Mouse (Mus musculus) liver, postnatal 0 days (tissue): Measurements from ENCODE around the gene Tuba1c.

Experiments used
- CTCF ChIP-seq: sonication (generic); IDR thresholded peaks from 2 replicates; pipeline ENCODE4 v1.5.1; 2016; ENCODE audit warnings: antibody characterized with exemption, low read depth
- EP300 ChIP-seq: IDR thresholded peaks from 2 replicates; pipeline ENCODE4 v1.6.1; 2016; ENCODE audit warnings: antibody characterized with exemption, low read depth, mild to moderate bottlenecking

DNA sequence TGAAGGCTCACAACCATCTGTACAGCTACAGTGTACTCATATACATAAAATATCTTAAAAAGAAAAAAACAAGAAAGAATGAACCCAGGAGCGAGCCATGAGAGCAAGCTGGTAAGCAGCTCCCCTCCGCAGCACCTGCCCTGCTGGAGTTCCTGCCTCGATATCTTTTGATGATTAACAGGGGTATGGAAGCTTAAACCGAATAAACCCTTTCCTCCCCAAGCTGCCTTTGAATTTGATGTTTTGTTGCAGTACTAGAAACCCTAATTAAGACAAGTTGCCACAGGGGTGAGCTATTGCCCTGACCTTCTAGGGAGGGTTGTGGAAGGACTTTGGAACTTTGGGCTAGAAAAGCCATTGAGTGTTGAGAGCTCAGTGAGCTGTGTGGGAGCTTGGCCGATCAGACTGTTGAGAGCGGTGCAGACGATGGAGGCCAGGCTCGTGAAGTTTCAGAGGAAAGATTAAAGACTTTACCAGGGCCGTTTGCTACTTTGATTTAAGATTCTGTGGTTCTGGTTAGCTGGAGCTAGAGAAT is 15.1 kb upstream of the Tuba1c start:
- TF ChIP-seq CTCF: no peak
- TF ChIP-seq EP300: no peak
